Mouse (Mus musculus) ES-E14 (cell line): Measurements from ENCODE around the gene Polg2. TPM values are rescaled to one million over a fixed set of nuclear protein-coding genes. Genes with fewer than 3 reads are reported as not detected.
A peak's percentile ranks its signal among the peaks of the same experiment; 100 is the strongest.

Experiments
- DNase-seq: peaks from one replicate; pipeline ENCODE4 v3.0.0-alpha.2; 2013; ENCODE audit warnings: low read depth, low spot score
- H3K27ac ChIP-seq: 2 replicates; pipeline ENCODE4 v1.5.1; 2012; ENCODE audit warnings: low read depth, mild to moderate bottlenecking, low read length, moderate library complexity, mixed read lengths; ENCODE audit not compliant: poor library complexity, insufficient read depth, severe bottlenecking
- H3K36me3 ChIP-seq: 2 replicates; pipeline ENCODE4 v1.6.1; 2012; ENCODE audit warnings: mild to moderate bottlenecking, low read length, moderate library complexity, mixed read lengths; ENCODE audit not compliant: control insufficient read depth, poor library complexity, insufficient read depth, severe bottlenecking
- H3K4me1 ChIP-seq, 2 experiments: fragments of 150-350 bp in 1 of 2; sonication (generic) in 1 of 2; 2 replicates each; pipeline ENCODE4 v1.6.1; 2012; ENCODE audit warnings: low read length in 2 of 2, mild to moderate bottlenecking in 1 of 2, mixed read lengths in 1 of 2; ENCODE audit not compliant: control insufficient read depth in 2 of 2, insufficient read depth in 2 of 2, poor library complexity in 1 of 2
- H3K4me3 ChIP-seq, 2 experiments: fragments of 150-350 bp in 1 of 2; sonication (generic) in 1 of 2; 2 replicates each; pipeline ENCODE4 v1.5.1; 2012; ENCODE audit warnings: low read length in 2 of 2, low read depth in 1 of 2, mild to moderate bottlenecking in 1 of 2, mixed read lengths in 1 of 2; ENCODE audit not compliant: insufficient read depth in 1 of 2, poor library complexity in 1 of 2, severe bottlenecking in 1 of 2
- H3K9ac ChIP-seq: 2 replicates; pipeline ENCODE4 v1.6.1; 2012; ENCODE audit warnings: low read depth, mild to moderate bottlenecking, low read length, mixed read lengths; ENCODE audit not compliant: poor library complexity, insufficient read depth, severe bottlenecking
- H3K9me3 ChIP-seq: fragments of 150-350 bp; sonication (generic); 2 replicates; pipeline ENCODE4 v1.6.1; 2012; ENCODE audit warnings: low read depth, mild to moderate bottlenecking, low read length; ENCODE audit not compliant: control insufficient read depth, insufficient read depth
- CHD2 ChIP-seq: IDR thresholded peaks from 2 replicates; pipeline ENCODE4 v1.6.1; 2014; ENCODE audit warnings: mild to moderate bottlenecking, low read depth, low read length, inconsistent platforms
- HCFC1 ChIP-seq: IDR thresholded peaks from 2 replicates; pipeline ENCODE4 v1.6.1; 2012; ENCODE audit warnings: low read length, inconsistent platforms, borderline replicate concordance; ENCODE audit not compliant: insufficient read depth
- MAFK ChIP-seq: IDR thresholded peaks from 2 replicates; pipeline ENCODE4 v1.6.1; 2014; ENCODE audit warnings: mild to moderate bottlenecking, low read depth, low read length, inconsistent platforms; ENCODE audit not compliant: insufficient read depth
- ZC3H11A ChIP-seq: IDR thresholded peaks from 2 replicates; pipeline ENCODE4 v1.6.1; 2012; ENCODE audit warnings: low read depth, mild to moderate bottlenecking, inconsistent platforms, low read length, borderline replicate concordance
- ZNF384 ChIP-seq: IDR thresholded peaks from 2 replicates; pipeline ENCODE4 v1.6.1; 2012; ENCODE audit warnings: low read depth, low read length, inconsistent platforms
- in situ Hi-C, 2 experiments: fragments of 600-800 bp; cut with MboI; formaldehyde crosslinking; loops; one replicate each; pipeline ENCODE4 v1.15.1; 2025; ENCODE audit warnings: low sequenced_read_pairs in 2 of 2, inconsistent platforms in 1 of 2; ENCODE audit not compliant: unreplicated experiment in 2 of 2
- total RNA-seq: library from RNA; depleted of rRNA; stranded (reverse); fragments of 300-350 nt; gene quantifications from 2 replicates; pipeline ENCODE4 v1.2.3, GENCODE M21; 2012

Gene Polg2
- total RNA-seq, 1 experiment: 8.7 TPM

DNA sequence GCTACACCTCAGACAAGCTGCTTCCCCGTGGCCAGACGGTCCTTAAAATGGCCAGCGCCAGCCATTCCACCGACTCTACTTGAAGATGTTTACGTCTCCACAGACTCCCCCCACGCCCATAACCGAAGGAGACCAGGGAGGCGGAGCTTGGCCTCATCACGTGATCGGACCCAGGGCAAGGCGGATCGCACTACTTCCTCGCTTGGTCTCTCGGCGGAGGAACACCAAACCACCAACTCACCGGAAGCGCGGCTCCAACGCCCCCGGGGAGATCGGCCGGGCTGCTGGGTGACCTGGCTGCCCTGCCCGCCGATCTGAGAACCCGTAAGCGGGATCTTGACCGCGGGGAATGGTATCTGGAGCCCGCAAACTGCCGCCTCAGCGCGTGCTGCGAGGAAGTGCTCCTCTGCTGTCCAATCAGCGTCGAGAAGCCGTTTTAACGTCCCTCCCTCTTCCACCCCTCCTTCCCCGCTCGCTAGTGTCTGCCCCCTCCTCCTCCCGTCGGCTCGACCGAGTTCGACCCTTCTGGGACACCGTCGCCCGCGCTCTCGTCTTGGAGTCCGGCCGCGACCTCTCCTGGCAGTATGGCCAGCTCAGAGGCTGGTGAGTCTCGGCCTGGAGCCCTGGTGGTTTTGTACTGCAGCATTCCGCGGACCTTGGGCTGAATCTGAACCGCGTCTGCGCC, 9.6 kb upstream of the Polg2 start, which contains the start of the genes Ddx5 and Cep95:
Gene Ddx5 (minus strand): TSS at position 411 of the 685 bp plus-strand sequence.
Gene Cep95 (plus strand): TSS at position 478 of the 685 bp plus-strand sequence.
- in situ Hi-C loops: no loop called here
- Histone ChIP-seq H3K9ac (peak within 1 kb of the TSS; percentile 97), H3K27ac (peak within 1 kb of the TSS; percentile 99), H3K4me3 (peak within 1 kb of the TSS; percentile 89 to 96), H3K36me3 (peaks cover 24% of the 10 kb centered on the region), H3K9me3 (no peaks in the 10 kb centered on the region), H3K4me1 (peaks cover 0 to 2% of the 10 kb centered on the region in 2 experiments; a peak in 1 of 4 replicates)
- DNase-seq: peak; percentile 99
- TF ChIP-seq HCFC1: peak; percentile 70; the same call in 1 of the 2 replicates
- no peak for TF ChIP-seq CHD2
- no peak for TF ChIP-seq ZC3H11A
- TF ChIP-seq ZNF384: no peak
- peak; percentile 68 for TF ChIP-seq MAFK

DNA sequence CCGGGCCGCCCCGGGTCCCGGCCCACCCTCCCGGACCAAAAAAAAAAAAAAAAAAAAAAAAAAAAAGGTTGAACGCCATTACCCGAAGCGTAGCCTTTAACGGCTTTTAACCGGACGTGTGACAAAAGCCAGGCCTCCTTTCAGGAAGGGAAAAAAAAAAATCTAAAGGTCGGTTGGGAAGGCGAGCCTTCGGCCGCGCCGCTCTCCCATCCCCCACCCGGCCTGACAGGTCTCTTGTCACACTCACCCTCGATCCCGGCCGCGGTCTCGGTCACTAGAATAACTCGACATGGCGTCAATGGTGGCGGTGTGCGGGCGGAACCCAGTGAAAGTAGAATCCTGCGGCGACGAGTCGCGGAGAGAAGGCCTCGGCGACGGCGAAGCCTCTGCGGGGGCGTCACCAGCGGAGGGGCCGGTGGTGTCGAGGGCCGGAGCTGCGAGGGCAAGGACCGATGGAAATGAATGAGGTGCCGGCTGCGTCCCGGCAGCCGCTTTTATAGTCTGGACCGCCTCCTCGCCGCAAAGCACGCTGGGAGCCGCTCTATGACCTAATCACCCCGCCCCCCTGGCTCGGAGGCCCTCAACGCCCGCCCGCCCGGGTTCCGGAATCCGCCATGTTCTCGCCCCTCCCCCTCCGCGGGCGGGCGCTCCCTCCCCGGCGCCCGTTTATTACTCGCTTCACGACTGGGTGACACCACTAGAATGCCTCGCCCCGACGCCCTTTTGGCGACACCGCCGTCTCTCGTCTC, 8.9 kb upstream of the Polg2 start:
- DNase-seq: peak; percentile 88
- peak; percentile 78; the same call in 1 of the 2 replicates for TF ChIP-seq HCFC1
- TF ChIP-seq ZC3H11A: no peak
- peak; percentile 84 for TF ChIP-seq ZNF384
- 0 out of 2 replicates have a peak, but pooled peaks have one; percentile 9 for TF ChIP-seq CHD2
- no peak for TF ChIP-seq MAFK
- Histone ChIP-seq H3K9ac (peak overlapping the region; percentile 97), H3K9me3 (no peaks in the 10 kb centered on the region), H3K4me3 (peak overlapping the region; percentile 89 to 96), H3K27ac (peak overlapping the region; percentile 99), H3K4me1 (peaks cover 0 to 2% of the 10 kb centered on the region in 2 experiments; a peak in 1 of 4 replicates), H3K36me3 (peaks cover 31% of the 10 kb centered on the region)
- in situ Hi-C loops: no loop called here

DNA sequence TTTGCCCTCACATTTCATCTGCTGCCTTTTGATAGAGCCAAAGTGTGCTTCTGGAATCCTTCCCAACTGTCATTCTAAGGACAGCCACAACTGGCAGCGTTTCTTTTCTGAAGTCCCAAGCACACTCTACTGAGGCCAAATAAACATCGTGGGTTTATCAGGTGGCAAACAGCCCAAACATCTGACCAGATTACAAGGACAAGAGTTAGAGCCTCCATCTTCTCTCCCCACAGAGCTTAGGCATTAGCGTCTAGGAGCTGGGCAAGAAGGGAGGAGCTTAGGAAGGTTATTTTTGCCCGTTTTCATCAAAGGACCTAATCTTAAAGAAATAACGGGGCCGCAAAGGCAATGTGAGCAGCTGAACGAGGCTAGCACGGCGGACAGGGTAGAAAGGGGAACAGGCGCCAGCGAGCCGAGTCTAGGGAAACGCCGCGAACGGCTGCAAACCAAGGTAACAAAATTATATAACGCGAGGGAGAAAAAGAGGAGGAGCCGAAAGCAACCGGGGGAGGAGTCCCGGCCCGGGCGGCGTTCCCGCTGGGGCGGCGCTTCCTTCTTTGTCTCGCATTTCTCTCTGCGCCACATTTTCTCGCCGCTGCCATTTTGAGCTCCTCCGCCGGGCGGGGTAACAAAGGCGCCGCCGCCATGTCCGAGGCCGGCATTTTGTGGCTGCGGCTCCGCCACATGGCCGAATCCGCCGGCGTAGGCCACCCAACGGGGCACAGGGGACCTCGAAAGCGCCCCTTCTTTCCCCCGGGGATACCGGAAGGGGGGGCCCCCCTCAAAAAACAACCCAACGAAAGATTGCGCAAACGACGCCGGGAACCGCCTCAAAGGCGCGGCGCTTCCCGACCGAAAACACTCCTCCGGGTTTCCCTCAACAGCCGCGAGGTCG, 8.0 kb upstream of the Polg2 start:
- peak overlapping the region; percentile 89 to 96 for H3K4me3 ChIP-seq
- TF ChIP-seq HCFC1 (no peak), ZC3H11A (no peak)
- peak overlapping the region; percentile 96 for H3K9ac ChIP-seq
- peaks cover 0 to 2% of the 10 kb centered on the region in 2 experiments; a peak in 1 of 4 replicates for H3K4me1 ChIP-seq
- H3K9me3 ChIP-seq: no peaks in the 10 kb centered on the region
- H3K36me3 ChIP-seq: peaks cover 36% of the 10 kb centered on the region
- peak overlapping the region; percentile 93 for H3K27ac ChIP-seq
- peak; percentile 69 for DNase-seq
- in situ Hi-C loops: no loop called here

DNA sequence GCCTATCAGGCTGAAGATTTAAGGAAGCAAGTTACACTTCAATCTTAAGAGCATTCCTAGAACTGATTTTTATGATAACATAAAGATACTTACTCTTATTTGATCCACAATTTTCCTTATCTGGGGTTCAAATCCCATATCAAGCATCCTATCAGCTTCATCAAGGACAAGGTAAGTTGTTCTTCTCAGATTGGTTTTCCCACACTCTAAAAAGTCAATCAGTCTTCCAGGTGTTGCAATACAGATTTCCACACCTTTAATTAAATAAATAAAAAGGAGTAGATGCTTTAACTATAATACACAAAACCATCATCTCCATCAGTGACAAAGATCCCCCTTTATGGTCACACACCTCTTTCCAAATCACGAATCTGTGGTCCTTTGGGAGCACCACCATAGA, 5.7 kb upstream of the Polg2 start:
- in situ Hi-C loops: no loop called here
- Histone ChIP-seq H3K36me3 (peaks cover 44% of the 10 kb centered on the region), H3K4me1 (peaks cover 0 to under 1% of the 10 kb centered on the region in 2 experiments; a peak in 1 of 4 replicates), H3K4me3 (no peak overlapping the region), H3K27ac (no peak overlapping the region), H3K9ac (no peak overlapping the region), H3K9me3 (no peaks in the 10 kb centered on the region)
- no peak for TF ChIP-seq HCFC1
- no peak for TF ChIP-seq MAFK
- TF ChIP-seq ZNF384: no peak
- no peak for TF ChIP-seq ZC3H11A
- no peak for TF ChIP-seq CHD2
- no peak for DNase-seq
